Mouse (Mus musculus) naive thymus-derived CD4-positive, alpha-beta T cell, adult 5 months (primary cell): ENCODE measurements around the gene C1ql2. TPM values are rescaled to one million over a fixed set of nuclear protein-coding genes. Genes with fewer than 3 reads are reported as not detected.

Experiments
- polyA plus RNA-seq: library from polyadenylated mRNA; unstranded; fragments of 100-300 nt; shearing (Covaris generic); gene quantifications from one replicate; pipeline ENCODE4 v1.2.1, GENCODE M21; 2017

C1ql2 gene
- polyA plus RNA-seq = not detected

DNA sequence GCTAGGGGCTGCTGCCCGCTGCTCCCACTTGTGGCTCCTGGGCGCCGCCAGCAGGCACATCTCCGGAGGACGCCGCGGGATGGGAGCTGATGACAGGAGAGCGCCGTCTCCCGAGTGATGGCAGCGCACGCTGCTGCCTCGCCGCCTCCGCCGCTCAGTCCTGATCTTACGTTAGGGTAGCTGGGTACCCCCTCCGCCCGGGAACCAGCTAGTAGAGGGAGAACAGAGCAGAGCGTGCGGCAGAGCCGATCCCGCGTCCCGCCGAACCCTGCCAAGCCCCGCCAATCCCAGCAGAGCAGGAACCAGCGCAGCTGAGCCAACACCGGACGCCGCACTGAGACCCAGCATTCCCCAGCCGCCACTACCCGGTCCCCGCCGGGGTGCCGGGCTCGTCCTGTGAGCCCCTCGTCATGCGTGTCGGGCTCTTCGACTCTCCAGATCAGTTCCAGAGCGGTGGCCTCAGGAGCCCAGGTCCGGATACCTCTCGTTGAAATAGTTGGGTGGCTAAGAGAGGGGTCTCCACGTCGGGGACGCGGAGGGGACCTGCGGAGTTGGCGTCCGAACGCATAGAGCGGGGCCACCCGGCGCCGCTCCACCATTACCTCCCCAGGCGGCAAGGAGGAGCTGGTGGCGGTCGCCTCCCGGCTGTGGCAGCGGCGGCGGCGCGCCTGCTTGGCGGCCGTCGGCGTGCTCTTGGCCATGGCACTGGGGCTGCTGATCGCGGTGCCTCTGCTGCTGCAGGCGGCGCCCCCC is at the start of gene C1ql2:
TSS of gene C1ql2 (plus strand) at position 164 of the 753 bp plus-strand sequence.

Other genes with a start within 250 kb of the C1ql2 start
- gene Dbi, start 219.5 kb upstream of the C1ql2 start, polyA plus RNA-seq = 64.4 TPM
- gene 3110009E18Rik, start 219.4 kb upstream of the C1ql2 start, polyA plus RNA-seq = 8.8 TPM
- 0.44 TPM for gene Steap3, start 67.9 kb upstream of the C1ql2 start, polyA plus RNA-seq
- not detected for gene Marco, start 164.4 kb downstream of the C1ql2 start, polyA plus RNA-seq